Mouse (Mus musculus) heart, embryonic 13.5 days (tissue): ENCODE data around the gene Polr2b. TPM values are rescaled to one million over a fixed set of nuclear protein-coding genes. Genes with fewer than 3 reads are reported as not detected.

ENCODE experiments used
- ATAC-seq: fragments of 200-750 bp; cut with Nextera tagmentation; 2 replicates; pipeline ENCODE4 v1.8.0; 2017; ENCODE audit warnings: moderate TSS enrichment; ENCODE audit not compliant: insufficient number of reproducible peaks, low FRiP score, low TSS enrichment; ENCODE audit errors: extremely low read depth
- H3K27ac ChIP-seq: fragments of 300-500 bp; sonication (generic); replicated peaks from 2 replicates; pipeline ENCODE4 v1.5.1; 2015; ENCODE audit warnings: moderate library complexity, mild to moderate bottlenecking, inconsistent platforms
- H3K27me3 ChIP-seq: fragments of 300-500 bp; sonication (generic); replicated peaks from 2 replicates; pipeline ENCODE4 v1.6.1; 2015; ENCODE audit warnings: mild to moderate bottlenecking, inconsistent platforms
- H3K36me3 ChIP-seq: fragments of 300-500 bp; sonication (generic); 2 replicates; pipeline ENCODE4 v1.6.1; 2015; ENCODE audit warnings: mild to moderate bottlenecking, inconsistent platforms
- H3K4me1 ChIP-seq: fragments of 300-500 bp; sonication (generic); 2 replicates; pipeline ENCODE4 v1.6.1; 2015; ENCODE audit warnings: inconsistent platforms
- H3K4me2 ChIP-seq: fragments of 300-500 bp; sonication (generic); 2 replicates; pipeline ENCODE4 v1.6.1; 2015; ENCODE audit warnings: inconsistent platforms, mild to moderate bottlenecking, moderate library complexity
- H3K4me3 ChIP-seq: fragments of 300-500 bp; sonication (generic); 2 replicates; pipeline ENCODE4 v1.5.1; 2015; ENCODE audit warnings: moderate library complexity, mild to moderate bottlenecking, inconsistent platforms
- H3K9ac ChIP-seq: fragments of 300-500 bp; sonication (generic); 2 replicates; pipeline ENCODE4 v1.6.1; 2015; ENCODE audit warnings: inconsistent platforms, mild to moderate bottlenecking, moderate library complexity
- H3K9me3 ChIP-seq: fragments of 300-500 bp; sonication (generic); 2 replicates; pipeline ENCODE4 v1.6.1; 2016; ENCODE audit warnings: inconsistent platforms
- WGBS: fragments of 180-500 bp; shearing (Covaris S2); methylation state at CpG from one replicate; pipeline ENCODE4 v1.1.7; 2015; ENCODE audit warnings: mixed read lengths; 5-methylcytosine and 5-hydroxymethylcytosine counted together
- polyA plus RNA-seq: library from polyadenylated mRNA; unstranded; fragments of >200 nt; fragmentation: Nextera tagmentation; extraction: Ambion mirVana; gene quantifications from 2 replicates; pipeline ENCODE4 v1.2.1, GENCODE M21; 2015

Polr2b gene
- polyA plus RNA-seq, 1 experiment from 2014 or later: 34.6 TPM

- Histone ChIP-seq H3K9ac (peak overlapping the region; percentile 41; the same call in 1 of the 2 replicates), H3K9me3 (no peaks in the 10 kb centered on the region), H3K4me3 (peak overlapping the region; percentile 27; the same call in 1 of the 2 replicates), H3K4me2 (peak overlapping the region; percentile 61), H3K27ac (no peak overlapping the region), H3K36me3 (peaks cover 18% of the 10 kb centered on the region), H3K4me1 (peaks cover 26% of the 10 kb centered on the region), H3K27me3 (peaks cover 8% of the 10 kb centered on the region)
- ATAC-seq: no peak
- 10% methylated on average over 16 of the region's 16 CpGs for WGBS
Observed at GRCm38 (mm10) chr5:77354361-77354787, 44.4 kb downstream of the Polr2b start.

DNA sequence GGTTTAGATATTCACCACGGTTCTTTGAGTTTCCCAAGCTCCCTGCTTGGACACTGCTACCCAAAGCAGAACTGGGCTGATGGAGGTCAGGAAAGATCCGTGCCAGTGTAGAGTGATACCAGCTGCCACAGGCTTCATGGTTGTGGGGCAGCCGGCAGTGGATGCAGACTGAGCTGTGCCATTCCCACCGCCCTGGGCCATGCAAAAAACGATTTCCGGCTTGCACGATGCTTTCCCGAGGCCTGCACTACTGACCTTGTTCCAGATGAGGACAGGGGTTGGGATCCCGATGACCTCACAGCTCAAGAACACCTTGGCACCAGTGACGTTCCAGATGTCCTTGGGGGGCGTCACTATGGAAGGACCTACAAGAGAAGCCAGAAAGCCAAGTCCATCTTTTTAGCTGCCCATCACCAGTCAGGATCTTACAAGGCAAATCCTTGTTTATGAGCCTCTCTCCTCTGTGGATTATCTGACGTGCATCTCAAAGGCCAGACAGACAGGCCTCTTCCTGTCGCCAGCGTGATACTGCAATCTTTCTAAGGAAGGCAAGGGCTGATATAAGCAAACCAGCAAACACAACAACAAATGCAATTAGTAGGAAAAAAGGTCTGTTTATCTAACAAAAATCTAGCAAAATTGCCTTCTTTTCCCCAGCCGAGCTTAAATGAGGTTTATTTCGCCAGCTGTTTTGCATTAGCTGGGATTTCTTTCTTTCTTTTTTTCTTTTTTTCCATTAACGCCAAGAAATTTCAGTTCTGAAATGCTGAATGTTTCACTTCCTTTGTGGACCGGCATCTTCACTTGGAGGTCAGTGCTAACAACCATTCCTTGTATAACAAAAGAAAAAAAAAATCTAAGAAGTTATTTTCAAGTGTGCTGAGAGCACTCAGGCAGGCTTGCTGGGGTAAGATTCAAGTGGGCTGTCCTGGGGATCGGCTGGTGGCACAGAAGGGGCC lies 45.6 kb downstream of the Polr2b start:
- WGBS: 66% methylated on average over 19 of the region's 19 CpGs
- peaks cover 7% of the 10 kb centered on the region for H3K36me3 ChIP-seq
- H3K4me3 ChIP-seq: no peak overlapping the region
- no peaks in the 10 kb centered on the region for H3K9me3 ChIP-seq
- ATAC-seq: no peak
- H3K4me1 ChIP-seq: peaks cover 33% of the 10 kb centered on the region
- peaks cover 8% of the 10 kb centered on the region for H3K27me3 ChIP-seq
- 0 out of 2 replicates have a peak overlapping the region, but pooled peaks have one; percentile 17 for H3K27ac ChIP-seq
- no peak overlapping the region for H3K4me2 ChIP-seq
- H3K9ac ChIP-seq: no peak overlapping the region

- 11% methylated on average over 22 of the region's 22 CpGs for WGBS
- peaks cover 34% of the 10 kb centered on the region for H3K4me1 ChIP-seq
- H3K27me3 ChIP-seq: peaks cover 8% of the 10 kb centered on the region
- H3K4me2 ChIP-seq: peak overlapping the region; percentile 70
- ATAC-seq: peak; percentile 67; the same call in 1 of the 2 replicates
- peak overlapping the region; percentile 62 for H3K4me3 ChIP-seq
- peak overlapping the region; percentile 68 for H3K27ac ChIP-seq
- H3K36me3 ChIP-seq: no peaks in the 10 kb centered on the region
- peak overlapping the region; percentile 77 for H3K9ac ChIP-seq
- no peaks in the 10 kb centered on the region for H3K9me3 ChIP-seq
Observed at GRCm38 (mm10) chr5:77357405-77358149, 47.6 kb downstream of the Polr2b start.

DNA sequence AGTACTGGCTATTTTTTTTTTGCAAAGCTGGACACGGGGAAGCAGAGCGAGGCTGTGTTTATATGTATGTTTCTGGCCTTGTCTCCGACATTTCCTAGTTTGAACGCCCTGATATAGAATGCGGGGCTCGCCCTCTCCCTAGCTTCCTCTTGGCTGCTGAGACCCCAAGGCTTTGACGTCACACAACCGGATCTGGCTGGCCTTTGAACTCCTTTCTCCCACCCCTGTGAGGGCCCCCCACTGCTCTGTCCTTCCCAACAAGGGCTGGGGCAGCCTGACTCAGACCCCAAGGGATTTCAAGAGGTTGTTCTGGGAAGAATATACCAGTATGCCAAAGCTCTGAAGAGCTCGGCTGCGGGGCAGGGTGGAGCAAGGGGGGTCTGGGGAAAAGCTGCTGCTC lies 48.4 kb downstream of the Polr2b start:
- Histone ChIP-seq H3K27me3 (peaks cover 8% of the 10 kb centered on the region), H3K9ac (peak overlapping the region; percentile 77), H3K9me3 (no peaks in the 10 kb centered on the region), H3K4me2 (peak overlapping the region; percentile 70), H3K4me1 (peaks cover 34% of the 10 kb centered on the region), H3K27ac (peak overlapping the region; percentile 68), H3K4me3 (peak overlapping the region; percentile 62), H3K36me3 (no peaks in the 10 kb centered on the region)
- 0 out of 2 replicates have a peak, but pooled peaks have one; percentile 60 for ATAC-seq
- under 1% methylated on average over 10 of the region's 10 CpGs for WGBS

- no peak overlapping the region for H3K4me3 ChIP-seq
- no peak overlapping the region for H3K27ac ChIP-seq
- no peaks in the 10 kb centered on the region; the same call in 1 of the 2 replicates for H3K27me3 ChIP-seq
- no peak overlapping the region for H3K4me2 ChIP-seq
- ATAC-seq: no peak
- no peaks in the 10 kb centered on the region for H3K36me3 ChIP-seq
- peaks cover 39% of the 10 kb centered on the region for H3K4me1 ChIP-seq
- H3K9me3 ChIP-seq: no peaks in the 10 kb centered on the region
- 86% methylated on average over 4 of the region's 4 CpGs for WGBS
- no peak overlapping the region for H3K9ac ChIP-seq
Observed at GRCm38 (mm10) chr5:77359971-77360370, 50.0 kb downstream of the Polr2b start.

- H3K4me3 ChIP-seq: no peak overlapping the region
- peaks cover 34% of the 10 kb centered on the region for H3K4me1 ChIP-seq
- H3K9ac ChIP-seq: no peak overlapping the region
- H3K36me3 ChIP-seq: no peaks in the 10 kb centered on the region
- H3K27ac ChIP-seq: no peak overlapping the region
- no peaks in the 10 kb centered on the region; the same call in 1 of the 2 replicates for H3K27me3 ChIP-seq
- no peak for ATAC-seq
- 52% methylated on average over 4 of the region's 4 CpGs for WGBS
- no peaks in the 10 kb centered on the region for H3K9me3 ChIP-seq
- H3K4me2 ChIP-seq: no peak overlapping the region
Observed at GRCm38 (mm10) chr5:77361006-77361405, 51.1 kb downstream of the Polr2b start.

GRCm38 (mm10) chr5:77362120-77362519 lies 52.2 kb downstream of the Polr2b start:
- H3K4me2 ChIP-seq: no peak overlapping the region
- H3K36me3 ChIP-seq: no peaks in the 10 kb centered on the region
- WGBS: 54% methylated on average over 3 of the region's 3 CpGs
- peaks cover 33% of the 10 kb centered on the region for H3K4me1 ChIP-seq
- no peaks in the 10 kb centered on the region for H3K9me3 ChIP-seq
- H3K4me3 ChIP-seq: no peak overlapping the region
- no peak overlapping the region for H3K9ac ChIP-seq
- ATAC-seq: no peak
- no peaks in the 10 kb centered on the region for H3K27me3 ChIP-seq
- H3K27ac ChIP-seq: no peak overlapping the region

DNA sequence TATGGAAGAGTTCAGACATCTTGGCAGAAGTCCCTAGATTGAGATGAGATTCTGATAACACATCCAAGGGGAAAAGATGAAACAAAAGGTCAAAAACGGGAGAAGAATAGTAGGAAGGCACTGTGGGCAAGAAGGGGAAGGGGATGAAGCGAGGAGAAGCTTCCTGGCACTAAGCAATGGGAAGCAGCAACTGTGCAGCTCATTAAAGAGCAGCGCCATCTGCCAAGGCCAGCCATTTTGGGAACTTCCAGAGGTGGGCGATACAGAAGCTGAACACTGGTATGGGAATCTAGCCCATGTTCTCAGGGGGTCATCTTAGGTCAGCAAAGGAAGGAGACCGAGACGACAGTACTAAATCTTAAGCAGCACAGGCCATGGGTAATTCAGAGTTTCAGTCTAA lies 53.7 kb downstream of the Polr2b start:
- Histone ChIP-seq H3K4me1 (peaks cover 19% of the 10 kb centered on the region), H3K9ac (no peak overlapping the region), H3K27ac (no peak overlapping the region), H3K4me3 (no peak overlapping the region), H3K9me3 (no peaks in the 10 kb centered on the region), H3K36me3 (no peaks in the 10 kb centered on the region), H3K4me2 (no peak overlapping the region), H3K27me3 (no peaks in the 10 kb centered on the region)
- ATAC-seq: no peak
- WGBS: 86% methylated on average over 6 of the region's 6 CpGs

DNA sequence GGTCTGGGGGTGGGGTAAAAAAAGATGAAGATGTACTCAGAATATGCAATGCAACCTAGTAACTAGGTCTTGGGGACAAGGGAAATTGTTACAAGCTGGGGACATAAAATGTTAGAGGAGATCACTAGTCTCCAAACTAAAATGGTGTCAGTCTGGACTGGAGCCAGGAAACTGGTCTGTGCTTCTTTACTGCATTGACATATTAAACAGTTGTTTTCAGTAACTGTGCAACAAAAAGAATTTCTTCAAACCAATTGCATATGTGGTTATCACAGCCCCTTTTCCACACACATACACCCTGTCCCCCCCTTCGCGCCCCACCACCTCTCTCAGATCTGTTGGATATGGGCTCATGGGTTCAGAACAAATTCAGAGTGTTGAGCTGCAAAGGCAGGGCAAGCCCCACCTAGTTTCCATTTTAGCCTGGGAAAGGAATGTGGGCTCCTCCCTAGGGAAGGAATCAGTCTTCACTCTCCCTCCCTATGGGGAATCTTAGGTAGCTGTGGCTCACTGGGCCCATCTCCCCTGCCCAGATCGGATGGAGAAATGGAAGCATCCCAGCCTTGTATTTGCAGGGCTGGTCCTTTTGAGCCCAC lies 54.6 kb downstream of the Polr2b start:
- Histone ChIP-seq H3K36me3 (no peaks in the 10 kb centered on the region), H3K4me3 (no peak overlapping the region), H3K4me2 (no peak overlapping the region), H3K9me3 (no peaks in the 10 kb centered on the region), H3K9ac (no peak overlapping the region), H3K27me3 (no peaks in the 10 kb centered on the region), H3K4me1 (peaks cover 18% of the 10 kb centered on the region), H3K27ac (0 out of 2 replicates have a peak overlapping the region, but pooled peaks have one; percentile 13)
- no peak for ATAC-seq
- WGBS: 83% methylated on average over 3 of the region's 3 CpGs

GRCm38 (mm10) chr5:77366313-77366712 lies 56.4 kb downstream of the Polr2b start:
- ATAC-seq: no peak
- 75% methylated on average over 8 of the region's 8 CpGs for WGBS
- Histone ChIP-seq H3K27ac (no peak overlapping the region), H3K9ac (no peak overlapping the region), H3K36me3 (no peaks in the 10 kb centered on the region), H3K4me2 (no peak overlapping the region), H3K27me3 (no peaks in the 10 kb centered on the region), H3K9me3 (no peaks in the 10 kb centered on the region), H3K4me3 (no peak overlapping the region), H3K4me1 (peaks cover 10% of the 10 kb centered on the region)

DNA sequence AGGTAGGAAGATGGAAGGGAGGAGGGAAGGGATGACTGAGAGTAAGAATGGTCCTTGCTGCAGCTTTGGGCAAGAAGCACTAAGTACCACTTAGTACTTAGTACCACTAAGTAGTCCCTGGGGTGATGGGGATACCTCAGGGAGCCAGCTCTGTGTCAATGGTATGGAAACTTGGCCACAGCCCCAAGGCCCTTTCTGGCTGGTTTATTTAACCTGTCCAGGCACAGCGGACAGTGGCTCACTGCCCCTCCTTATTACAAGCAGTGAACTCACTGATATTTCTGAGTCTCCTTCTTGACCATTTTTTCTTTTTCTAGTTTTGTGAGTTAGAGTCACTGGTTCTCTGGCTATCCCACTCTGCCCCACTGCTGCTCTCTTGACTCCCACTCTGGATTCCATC lies 57.2 kb downstream of the Polr2b start:
- ATAC-seq: no peak
- Histone ChIP-seq H3K27me3 (no peaks in the 10 kb centered on the region), H3K4me3 (no peak overlapping the region), H3K9ac (no peak overlapping the region), H3K36me3 (no peaks in the 10 kb centered on the region), H3K9me3 (no peaks in the 10 kb centered on the region), H3K4me2 (no peak overlapping the region), H3K27ac (no peak overlapping the region), H3K4me1 (peaks cover 13% of the 10 kb centered on the region)
- 73% methylated on average over 1 of the region's 1 CpGs for WGBS
